Mouse (Mus musculus) stomach, postnatal 0 days (tissue): ENCODE measurements around the gene Enpp7. TPM values are rescaled to one million over a fixed set of nuclear protein-coding genes. Genes with fewer than 3 reads are reported as not detected.

Experiments
- ATAC-seq: fragments of 200-750 bp; cut with Nextera tagmentation; 2 replicates; pipeline ENCODE4 v1.8.0; 2017; ENCODE audit not compliant: low FRiP score, low TSS enrichment
- DNase-seq: peaks from one replicate; pipeline ENCODE4 v3.0.0-alpha.2; 2016; ENCODE audit warnings: low spot score
- H3K27ac ChIP-seq: fragments of 300-500 bp; sonication (generic); replicated peaks from 2 replicates; pipeline ENCODE4 v1.5.1; 2014; ENCODE audit warnings: mild to moderate bottlenecking, control low read depth
- H3K27me3 ChIP-seq: fragments of 300-500 bp; sonication (generic); 2 replicates; pipeline ENCODE4 v1.6.1; 2014; ENCODE audit warnings: low read length; ENCODE audit not compliant: control insufficient read depth, insufficient read depth
- H3K36me3 ChIP-seq: fragments of 300-500 bp; sonication (generic); 2 replicates; pipeline ENCODE4 v1.6.1; 2014; ENCODE audit warnings: low read length, mixed read lengths; ENCODE audit not compliant: control insufficient read depth, insufficient read depth
- H3K4me1 ChIP-seq: fragments of 300-500 bp; sonication (generic); replicated peaks from 2 replicates; pipeline ENCODE4 v1.6.1; 2014; ENCODE audit warnings: antibody characterized with exemption; ENCODE audit not compliant: control insufficient read depth, insufficient read depth
- H3K4me2 ChIP-seq: fragments of 300-500 bp; sonication (generic); replicated peaks from 2 replicates; pipeline ENCODE4 v1.6.1; 2014; ENCODE audit warnings: low read depth, mild to moderate bottlenecking, control low read depth, moderate library complexity
- H3K4me3 ChIP-seq: fragments of 300-500 bp; sonication (generic); 2 replicates; pipeline ENCODE4 v1.5.1; 2014; ENCODE audit warnings: low read depth, low read length, control low read depth
- H3K9ac ChIP-seq: fragments of 300-500 bp; sonication (generic); 2 replicates; pipeline ENCODE4 v1.6.1; 2014; ENCODE audit warnings: mild to moderate bottlenecking, low read length, control low read depth, mixed read lengths
- H3K9me3 ChIP-seq: fragments of 300-500 bp; sonication (generic); 2 replicates; pipeline ENCODE4 v1.6.1; 2016; ENCODE audit warnings: low read length; ENCODE audit not compliant: control insufficient read depth
- CTCF ChIP-seq: IDR thresholded peaks from 2 replicates; pipeline ENCODE4 v1.5.1; 2016; ENCODE audit warnings: antibody characterized with exemption, low read depth, mild to moderate bottlenecking, moderate library complexity
- EP300 ChIP-seq: optimal IDR thresholded peaks from 2 replicates; pipeline ENCODE3; 2016; ENCODE audit warnings: antibody characterized with exemption
- WGBS: fragments of 180-500 bp; shearing (Covaris S2); extraction: QIAGEN DNeasy Blood & Tissue Kit; methylation state at CpG from one replicate; pipeline ENCODE4 v1.1.7; 2014; 5-methylcytosine and 5-hydroxymethylcytosine counted together
- polyA plus RNA-seq: library from polyadenylated mRNA; unstranded; fragments of >200 nt; fragmentation: Nextera tagmentation; extraction: Ambion mirVana; gene quantifications from 2 replicates; pipeline ENCODE4 v1.2.1, GENCODE M21; 2015

Gene Enpp7
- polyA plus RNA-seq, 1 experiment from 2014 or later: not detected

GRCm38 (mm10) chr11:119000877-119001276 is 12.9 kb downstream of the Enpp7 start:
- no peak overlapping the region for H3K9ac ChIP-seq
- ATAC-seq (no peak), DNase-seq (no peak)
- no peaks in the 10 kb centered on the region for H3K9me3 ChIP-seq
- no peaks in the 10 kb centered on the region for H3K4me1 ChIP-seq
- H3K4me3 ChIP-seq: no peak overlapping the region
- H3K27ac ChIP-seq: no peak overlapping the region
- WGBS: 84% methylated on average over 2 of the region's 2 CpGs
- no peaks in the 10 kb centered on the region for H3K36me3 ChIP-seq
- no peak overlapping the region for H3K4me2 ChIP-seq
- no peaks in the 10 kb centered on the region for H3K27me3 ChIP-seq
- TF ChIP-seq EP300: no peak
- no peak for TF ChIP-seq CTCF

GRCm38 (mm10) chr11:119001493-119002128 is 13.6 kb downstream of the Enpp7 start:
- Histone ChIP-seq H3K36me3 (no peaks in the 10 kb centered on the region), H3K4me3 (no peak overlapping the region), H3K9ac (no peak overlapping the region), H3K27me3 (no peaks in the 10 kb centered on the region), H3K9me3 (no peaks in the 10 kb centered on the region), H3K4me2 (no peak overlapping the region), H3K27ac (no peak overlapping the region), H3K4me1 (no peaks in the 10 kb centered on the region)
- TF ChIP-seq CTCF (no peak), EP300 (no peak)
- ATAC-seq: no peak
- WGBS: 48% methylated on average over 4 of the region's 4 CpGs
- DNase-seq: no peak

GRCm38 (mm10) chr11:119005547-119006275 is 17.7 kb downstream of the Enpp7 start:
- TF ChIP-seq CTCF (no peak), EP300 (no peak)
- Histone ChIP-seq H3K9me3 (no peaks in the 10 kb centered on the region), H3K27me3 (no peaks in the 10 kb centered on the region), H3K4me2 (no peak overlapping the region), H3K27ac (no peak overlapping the region), H3K4me1 (no peaks in the 10 kb centered on the region), H3K9ac (no peak overlapping the region), H3K36me3 (no peaks in the 10 kb centered on the region), H3K4me3 (no peak overlapping the region)
- 82% methylated on average over 10 of the region's 10 CpGs for WGBS
- DNase-seq: no peak
- ATAC-seq: no peak

- Histone ChIP-seq H3K4me1 (no peaks in the 10 kb centered on the region), H3K27me3 (no peaks in the 10 kb centered on the region), H3K4me2 (no peak overlapping the region), H3K4me3 (no peak overlapping the region), H3K36me3 (no peaks in the 10 kb centered on the region), H3K9me3 (no peaks in the 10 kb centered on the region), H3K9ac (no peak overlapping the region), H3K27ac (no peak overlapping the region)
- TF ChIP-seq CTCF (peak; percentile 35; the same call in 1 of the 2 replicates), EP300 (no peak)
- ATAC-seq (no peak), DNase-seq (no peak)
- WGBS: 53% methylated on average over 3 of the region's 3 CpGs
These were observed 18.5 kb downstream of the Enpp7 start for GRCm38 (mm10) chr11:119006462-119006861.

GRCm38 (mm10) chr11:119007461-119008456 is 19.8 kb downstream of the Enpp7 start:
- peak; percentile 58 for ATAC-seq
- Histone ChIP-seq H3K9me3 (no peaks in the 10 kb centered on the region), H3K36me3 (no peaks in the 10 kb centered on the region), H3K4me3 (peak overlapping the region; percentile 21), H3K4me1 (no peaks in the 10 kb centered on the region), H3K9ac (peak overlapping the region; percentile 38), H3K4me2 (peak overlapping the region; percentile 44), H3K27ac (no peak overlapping the region), H3K27me3 (no peaks in the 10 kb centered on the region)
- peak; percentile 46 for DNase-seq
- no peak for TF ChIP-seq EP300
- TF ChIP-seq CTCF: 0 out of 2 replicates have a peak, but pooled peaks have one; percentile 12
- WGBS: 19% methylated on average over 21 of the region's 21 CpGs
